Mouse (Mus musculus) ovary, postnatal 36 days (tissue): ENCODE measurements around the gene Myzap.

ENCODE experiments used
- DNase-seq: peaks from one replicate; pipeline ENCODE4 v3.0.0; 2022; ENCODE audit warnings: low spot score, mixed read lengths

The Myzap gene

GRCm38 (mm10) chr9:71480305-71480704, 111.9 kb downstream of the Myzap start:
- no peak for DNase-seq

- no peak for DNase-seq
Measured at GRCm38 (mm10) chr9:71479413-71479812, 112.7 kb downstream of the Myzap start.

GRCm38 (mm10) chr9:71478596-71478995, 113.6 kb downstream of the Myzap start:
- DNase-seq, result no peak

- DNase-seq, result no peak
Measured at GRCm38 (mm10) chr9:71476601-71477000, 115.6 kb downstream of the Myzap start.

- no peak for DNase-seq
Measured at GRCm38 (mm10) chr9:71475536-71475935, 116.6 kb downstream of the Myzap start.

GRCm38 (mm10) chr9:71467434-71467833, 124.7 kb downstream of the Myzap start:
- no peak for DNase-seq

- DNase-seq, result no peak
Measured at GRCm38 (mm10) chr9:71466111-71466510, 126.0 kb downstream of the Myzap start.

GRCm38 (mm10) chr9:71463072-71463667, 129.0 kb downstream of the Myzap start:
- no peak for DNase-seq

- DNase-seq, result no peak
Measured at GRCm38 (mm10) chr9:71456738-71457137, 135.4 kb downstream of the Myzap start.
